Mouse (Mus musculus): ENCODE results near the gene Lhfpl3. TPM values are rescaled to one million over a fixed set of nuclear protein-coding genes. Genes with fewer than 3 reads are reported as not detected.
"Not testable (repeated sequence)": the region's sequence is repeated elsewhere in the genome, so short reads cannot be mapped to it uniquely, and the experiment has no call there.

The Lhfpl3 gene
- polyA plus RNA-seq (2015; fragmentation: Nextera tagmentation; extraction: Ambion mirVana) = 0.73 and 1.1 TPM in 2 replicates

- peak; percentile 60 for ATAC-seq (ENCODE audit: insufficient number of reproducible peaks, low FRiP score, low TSS enrichment, low read depth)
- Histone ChIP-seq H3K36me3 (no peaks in the 10 kb centered on the region), H3K27ac (replicated peaks) (no peak within 1 kb of the TSS), H3K4me3 (replicated peaks) (peak within 1 kb of the TSS; percentile 51), H3K9me3 (replicated peaks) (no peaks in the 10 kb centered on the region), H3K4me1 (peaks cover 15% of the 10 kb centered on the region), H3K27me3 (peaks cover 53% of the 10 kb centered on the region), H3K9ac (peak within 1 kb of the TSS; percentile 26), H3K4me2 (replicated peaks) (peak within 1 kb of the TSS; percentile 92)
- WGBS = under 1% methylated on average over 51 of the region's 53 CpGs
Measured at GRCm38 (mm10) chr5:22745885-22746532, at the start of gene Lhfpl3. Lhfpl3 (plus strand) TSS chr5:22746059.

- H3K27ac ChIP-seq (replicated peaks); H3K4me3 ChIP-seq (replicated peaks); H3K4me2 ChIP-seq (replicated peaks); H3K27me3 ChIP-seq; ATAC-seq (ENCODE audit: insufficient number of reproducible peaks, low FRiP score, low TSS enrichment, low read depth); H3K36me3 ChIP-seq; H3K9me3 ChIP-seq (replicated peaks); H3K9ac ChIP-seq; H3K4me1 ChIP-seq: not testable (repeated sequence)
- 78% methylated on average over 4 of the region's 4 CpGs for WGBS
Measured at GRCm38 (mm10) chr5:22706271-22706670, 39.6 kb upstream of the Lhfpl3 start.

DNA sequence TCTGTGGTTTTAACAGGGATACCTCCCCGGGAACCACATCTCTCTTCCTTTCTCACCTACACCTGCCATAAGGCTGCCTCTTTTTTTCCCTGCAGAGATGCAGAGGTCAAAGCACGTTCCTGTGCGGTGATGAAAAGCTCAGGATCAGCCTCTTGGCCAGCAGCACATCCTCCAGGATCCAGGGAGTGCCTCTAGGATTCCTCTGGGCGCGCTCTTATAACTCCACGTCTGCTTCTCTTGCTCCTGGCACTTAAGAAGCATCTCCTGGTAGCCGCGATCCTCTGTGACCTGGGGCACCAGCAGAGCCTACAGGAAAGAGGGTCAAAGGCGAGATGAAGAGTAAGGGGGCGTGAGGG is 352 bp upstream of the Lhfpl3 start:
- ATAC-seq (ENCODE audit: insufficient number of reproducible peaks, low FRiP score, low TSS enrichment, low read depth) = no peak
- Histone ChIP-seq H3K4me3 (replicated peaks) (peak overlapping the region; percentile 51), H3K4me1 (peaks cover 15% of the 10 kb centered on the region), H3K27me3 (peaks cover 53% of the 10 kb centered on the region), H3K9ac (no peak overlapping the region), H3K9me3 (replicated peaks) (no peaks in the 10 kb centered on the region), H3K4me2 (replicated peaks) (peak overlapping the region; percentile 92), H3K36me3 (no peaks in the 10 kb centered on the region), H3K27ac (replicated peaks) (no peak overlapping the region)
- WGBS = 3% methylated on average over 10 of the region's 10 CpGs

DNA sequence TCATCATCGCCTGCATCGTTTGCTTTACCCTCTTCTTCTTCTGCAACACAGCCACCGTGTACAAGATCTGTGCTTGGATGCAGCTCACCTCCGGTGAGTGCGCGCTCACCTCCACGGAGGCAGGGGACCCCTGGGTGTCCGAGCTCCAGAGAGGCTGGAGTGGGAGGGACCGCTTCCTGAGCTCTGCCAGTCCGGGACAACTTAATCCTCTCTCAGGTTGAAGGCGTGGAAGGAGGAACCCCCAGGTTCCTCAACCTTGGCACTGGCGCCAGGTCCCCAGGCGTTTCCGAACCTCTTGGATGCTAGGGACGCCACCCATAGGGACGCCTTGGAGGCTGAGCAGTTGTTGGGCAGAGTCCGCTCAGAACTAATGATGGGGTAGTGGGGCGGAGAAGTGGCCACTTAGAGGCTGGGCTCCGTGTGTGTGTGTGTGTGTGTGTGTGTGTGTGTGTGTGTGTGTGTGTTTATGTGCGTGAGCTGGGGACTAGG is 718 bp downstream of the Lhfpl3 start:
- no peak for ATAC-seq (ENCODE audit: insufficient number of reproducible peaks, low FRiP score, low TSS enrichment, low read depth)
- H3K27ac ChIP-seq (replicated peaks) = no peak overlapping the region
- WGBS = under 1% methylated on average over 20 of the region's 20 CpGs
- no peaks in the 10 kb centered on the region for H3K9me3 ChIP-seq (replicated peaks)
- H3K9ac ChIP-seq = peak overlapping the region; percentile 26; the same call in 1 of the 2 replicates
- peaks cover 53% of the 10 kb centered on the region for H3K27me3 ChIP-seq
- peak overlapping the region; percentile 92 for H3K4me2 ChIP-seq (replicated peaks)
- H3K4me3 ChIP-seq (replicated peaks) = peak overlapping the region; percentile 51
- peaks cover 15% of the 10 kb centered on the region for H3K4me1 ChIP-seq
- H3K36me3 ChIP-seq = no peaks in the 10 kb centered on the region

GRCm38 (mm10) chr5:22747305-22747704 is 1.4 kb downstream of the Lhfpl3 start:
- Histone ChIP-seq H3K4me2 (replicated peaks) (peak overlapping the region; percentile 92), H3K27ac (replicated peaks) (no peak overlapping the region), H3K36me3 (no peaks in the 10 kb centered on the region), H3K27me3 (peaks cover 53% of the 10 kb centered on the region), H3K4me1 (peaks cover 15% of the 10 kb centered on the region), H3K4me3 (replicated peaks) (no peak overlapping the region), H3K9me3 (replicated peaks) (no peaks in the 10 kb centered on the region), H3K9ac (no peak overlapping the region)
- ATAC-seq (ENCODE audit: insufficient number of reproducible peaks, low FRiP score, low TSS enrichment, low read depth) = no peak
- 2% methylated on average over 7 of the region's 7 CpGs for WGBS

- H3K4me3 ChIP-seq (replicated peaks) = no peak overlapping the region
- H3K9ac ChIP-seq = no peak overlapping the region
- WGBS = 41% methylated on average over 3 of the region's 3 CpGs
- H3K27ac ChIP-seq (replicated peaks) = no peak overlapping the region
- H3K4me1 ChIP-seq = no peaks in the 10 kb centered on the region
- no peaks in the 10 kb centered on the region for H3K36me3 ChIP-seq
- no peaks in the 10 kb centered on the region for H3K27me3 ChIP-seq
- H3K9me3 ChIP-seq (replicated peaks) = no peaks in the 10 kb centered on the region
- no peak for ATAC-seq (ENCODE audit: insufficient number of reproducible peaks, low FRiP score, low TSS enrichment, low read depth)
- H3K4me2 ChIP-seq (replicated peaks) = no peak overlapping the region
Measured at GRCm38 (mm10) chr5:22757261-22757660, 11.4 kb downstream of the Lhfpl3 start.

GRCm38 (mm10) chr5:22770726-22771125 is 24.9 kb downstream of the Lhfpl3 start:
- Histone ChIP-seq H3K4me1 (no peaks in the 10 kb centered on the region), H3K27ac (replicated peaks) (no peak overlapping the region), H3K36me3 (no peaks in the 10 kb centered on the region), H3K4me2 (replicated peaks) (no peak overlapping the region), H3K4me3 (replicated peaks) (no peak overlapping the region), H3K9ac (no peak overlapping the region), H3K9me3 (replicated peaks) (no peaks in the 10 kb centered on the region), H3K27me3 (no peaks in the 10 kb centered on the region)
- ATAC-seq (ENCODE audit: insufficient number of reproducible peaks, low FRiP score, low TSS enrichment, low read depth) = no peak
- WGBS = 42% methylated on average over 1 of the region's 1 CpGs

- ATAC-seq (ENCODE audit: insufficient number of reproducible peaks, low FRiP score, low TSS enrichment, low read depth) = no peak
- no peak overlapping the region for H3K4me3 ChIP-seq (replicated peaks)
- H3K4me2 ChIP-seq (replicated peaks) = no peak overlapping the region
- H3K36me3 ChIP-seq = no peaks in the 10 kb centered on the region
- no peak overlapping the region for H3K9ac ChIP-seq
- H3K27me3 ChIP-seq = no peaks in the 10 kb centered on the region
- no peak overlapping the region for H3K27ac ChIP-seq (replicated peaks)
- no peaks in the 10 kb centered on the region for H3K9me3 ChIP-seq (replicated peaks)
- WGBS = 63% methylated on average over 1 of the region's 1 CpGs
- H3K4me1 ChIP-seq = no peaks in the 10 kb centered on the region
Measured at GRCm38 (mm10) chr5:22795361-22795760, 49.5 kb downstream of the Lhfpl3 start.

DNA sequence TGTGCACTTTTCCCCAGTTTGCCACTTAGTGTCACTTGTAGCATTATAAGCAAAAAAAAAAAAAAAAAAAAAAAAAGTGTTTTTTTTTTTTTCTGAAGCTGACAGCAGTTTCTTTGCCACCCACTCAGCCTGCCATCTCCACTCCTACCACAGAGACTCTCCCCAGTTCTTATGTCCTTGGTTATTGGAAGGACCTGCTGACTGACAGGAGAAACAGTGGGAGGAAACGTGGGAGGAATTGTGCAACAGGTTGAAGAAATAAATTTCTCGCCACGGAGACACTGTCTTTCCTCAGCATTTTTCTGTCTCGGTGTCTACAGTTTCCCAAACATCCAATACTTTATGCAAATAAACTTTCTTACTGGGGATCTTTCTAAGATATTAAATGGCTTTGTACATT is 67.6 kb downstream of the Lhfpl3 start:
- Histone ChIP-seq H3K27ac (replicated peaks) (no peak overlapping the region), H3K27me3 (no peaks in the 10 kb centered on the region), H3K4me1 (no peaks in the 10 kb centered on the region), H3K9me3 (replicated peaks) (no peaks in the 10 kb centered on the region), H3K4me3 (replicated peaks) (no peak overlapping the region), H3K36me3 (no peaks in the 10 kb centered on the region), H3K9ac (no peak overlapping the region), H3K4me2 (replicated peaks) (no peak overlapping the region)
- ATAC-seq (ENCODE audit: insufficient number of reproducible peaks, low FRiP score, low TSS enrichment, low read depth) = no peak
- 76% methylated on average over 4 of the region's 4 CpGs for WGBS

- Histone ChIP-seq H3K4me3 (replicated peaks) (no peak overlapping the region), H3K4me2 (replicated peaks) (no peak overlapping the region), H3K27ac (replicated peaks) (no peak overlapping the region), H3K9ac (no peak overlapping the region), H3K36me3 (no peaks in the 10 kb centered on the region), H3K27me3 (no peaks in the 10 kb centered on the region), H3K4me1 (no peaks in the 10 kb centered on the region), H3K9me3 (replicated peaks) (no peaks in the 10 kb centered on the region; the same call in 1 of the 2 replicates)
- 55% methylated on average over 3 of the region's 3 CpGs for WGBS
- no peak for ATAC-seq (ENCODE audit: insufficient number of reproducible peaks, low FRiP score, low TSS enrichment, low read depth)
Measured at GRCm38 (mm10) chr5:22829822-22830450, 84.1 kb downstream of the Lhfpl3 start.

GRCm38 (mm10) chr5:22851572-22851971 is 105.7 kb downstream of the Lhfpl3 start:
- Histone ChIP-seq H3K9me3 (replicated peaks) (no peaks in the 10 kb centered on the region), H3K4me2 (replicated peaks) (no peak overlapping the region), H3K4me1 (no peaks in the 10 kb centered on the region), H3K9ac (no peak overlapping the region), H3K4me3 (replicated peaks) (no peak overlapping the region), H3K36me3 (no peaks in the 10 kb centered on the region), H3K27me3 (no peaks in the 10 kb centered on the region), H3K27ac (replicated peaks) (no peak overlapping the region)
- no peak for ATAC-seq (ENCODE audit: insufficient number of reproducible peaks, low FRiP score, low TSS enrichment, low read depth)
- 41% methylated on average over 14 of the region's 14 CpGs for WGBS

DNA sequence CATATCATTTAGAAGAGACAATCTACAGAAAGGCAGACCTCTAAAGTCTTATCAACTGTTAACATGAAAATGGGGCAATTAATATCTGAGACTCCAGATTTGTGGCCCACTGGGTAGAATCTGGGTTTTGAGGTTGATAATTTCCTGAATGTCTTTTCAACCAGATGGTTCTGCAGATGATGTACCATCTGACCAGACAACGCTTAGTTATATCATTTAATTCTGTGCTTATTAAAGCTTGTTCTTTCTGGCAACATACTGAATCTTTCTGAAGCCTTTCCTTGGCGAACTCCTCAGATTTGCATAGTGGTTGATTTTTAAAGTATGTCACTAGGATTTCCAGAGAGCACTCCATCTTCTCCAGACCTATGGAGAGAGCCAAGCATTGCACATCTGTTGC is 107.6 kb downstream of the Lhfpl3 start:
- ATAC-seq (ENCODE audit: insufficient number of reproducible peaks, low FRiP score, low TSS enrichment, low read depth) = no peak
- WGBS = 89% methylated on average over 2 of the region's 2 CpGs
- Histone ChIP-seq H3K27ac (replicated peaks) (no peak overlapping the region), H3K9ac (no peak overlapping the region), H3K4me2 (replicated peaks) (no peak overlapping the region), H3K36me3 (no peaks in the 10 kb centered on the region), H3K27me3 (no peaks in the 10 kb centered on the region), H3K4me3 (replicated peaks) (no peak overlapping the region), H3K9me3 (replicated peaks) (no peaks in the 10 kb centered on the region), H3K4me1 (no peaks in the 10 kb centered on the region)
